Mouse (Mus musculus): ENCODE results near the gene Cebpg. TPM values are rescaled to one million over a fixed set of nuclear protein-coding genes. Genes with fewer than 3 reads are reported as not detected.

Gene Cebpg
- polyA plus RNA-seq, 1 experiment from 2014 or later, result 31.5 TPM

DNA sequence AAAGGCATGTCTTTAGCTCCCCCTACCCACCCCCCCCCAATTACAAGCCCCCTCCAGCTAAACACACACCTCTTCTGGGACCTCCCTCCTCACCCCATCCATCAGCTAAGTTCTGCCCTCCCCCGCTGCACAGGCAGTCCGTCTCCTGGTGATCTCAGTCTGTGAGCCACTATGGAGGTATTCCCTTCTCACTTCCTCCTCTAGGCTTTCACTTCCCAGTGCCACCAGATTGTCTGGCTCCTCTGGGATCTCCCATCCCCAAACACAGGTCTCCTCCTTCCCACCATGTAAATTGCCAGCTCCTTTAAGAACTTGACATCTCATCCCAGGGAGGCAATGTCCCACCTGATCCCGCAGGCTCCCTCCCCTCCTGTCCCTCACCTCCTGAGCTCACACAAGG, 9.6 kb upstream of the Cebpg start:
- H3K27ac ChIP-seq, result no peak overlapping the region
- no peaks in the 10 kb centered on the region for H3K9me3 ChIP-seq
- no peak for ATAC-seq (replicated peaks)
- no peak overlapping the region for H3K9ac ChIP-seq
- no peak overlapping the region for H3K4me3 ChIP-seq
- H3K4me1 ChIP-seq, result no peaks in the 10 kb centered on the region
- H3K27me3 ChIP-seq (replicated peaks), result no peaks in the 10 kb centered on the region
- 85% methylated on average over 3 of the region's 3 CpGs for WGBS
- H3K4me2 ChIP-seq, result no peak overlapping the region
- no peaks in the 10 kb centered on the region for H3K36me3 ChIP-seq (replicated peaks)

DNA sequence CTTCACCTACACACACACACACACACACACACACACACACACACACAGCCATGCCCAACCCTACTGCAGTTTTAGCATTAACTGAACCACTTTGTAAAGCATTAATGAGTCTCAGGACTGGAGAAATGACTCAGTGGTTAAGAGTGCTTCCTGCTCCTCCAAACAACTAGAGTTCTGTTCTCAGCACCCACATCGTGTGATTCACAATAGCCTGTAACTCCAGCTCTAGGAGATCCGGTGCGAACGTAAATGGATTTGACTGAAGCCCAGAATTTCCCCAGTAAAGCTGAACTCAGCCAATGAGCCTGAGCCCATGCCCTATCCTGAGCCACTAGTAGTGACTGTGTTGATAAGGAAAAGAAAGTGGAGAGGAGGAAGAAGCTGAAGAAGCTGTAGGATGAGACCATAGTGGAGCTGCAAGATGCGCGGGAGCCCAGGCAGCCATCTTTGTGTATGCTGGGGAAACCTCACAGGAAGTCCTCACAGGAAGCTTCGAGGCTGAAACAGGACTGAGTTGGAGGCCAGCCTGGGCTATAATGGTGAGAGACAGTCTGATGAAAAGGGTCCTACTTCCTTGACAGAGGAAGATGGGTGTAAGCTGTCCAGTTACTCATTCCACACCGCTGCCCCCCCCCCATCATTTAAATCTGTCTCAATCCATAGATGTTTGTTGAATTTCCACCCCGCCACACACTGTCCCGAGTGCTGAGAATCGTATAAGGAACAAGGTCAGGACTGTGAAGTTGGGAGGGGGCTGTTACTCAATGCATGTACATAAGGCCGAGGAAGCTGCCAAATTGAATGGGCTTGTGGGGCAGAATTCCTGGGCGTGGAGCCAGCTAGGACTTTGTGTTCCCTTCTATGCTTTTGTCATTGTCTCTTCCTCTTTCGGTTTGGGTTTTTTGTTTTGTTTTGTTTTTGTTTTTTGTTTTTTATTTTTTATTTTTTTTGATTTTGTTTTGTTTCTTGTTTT, 8.2 kb upstream of the Cebpg start:
- WGBS, result 77% methylated on average over 14 of the region's 14 CpGs
- H3K4me2 ChIP-seq, result no peak overlapping the region
- no peaks in the 10 kb centered on the region for H3K9me3 ChIP-seq
- no peak overlapping the region for H3K4me3 ChIP-seq
- no peak overlapping the region for H3K9ac ChIP-seq
- H3K4me1 ChIP-seq, result no peaks in the 10 kb centered on the region
- no peak overlapping the region for H3K27ac ChIP-seq
- no peak for ATAC-seq (replicated peaks)
- no peaks in the 10 kb centered on the region for H3K27me3 ChIP-seq (replicated peaks)
- no peaks in the 10 kb centered on the region for H3K36me3 ChIP-seq (replicated peaks)

DNA sequence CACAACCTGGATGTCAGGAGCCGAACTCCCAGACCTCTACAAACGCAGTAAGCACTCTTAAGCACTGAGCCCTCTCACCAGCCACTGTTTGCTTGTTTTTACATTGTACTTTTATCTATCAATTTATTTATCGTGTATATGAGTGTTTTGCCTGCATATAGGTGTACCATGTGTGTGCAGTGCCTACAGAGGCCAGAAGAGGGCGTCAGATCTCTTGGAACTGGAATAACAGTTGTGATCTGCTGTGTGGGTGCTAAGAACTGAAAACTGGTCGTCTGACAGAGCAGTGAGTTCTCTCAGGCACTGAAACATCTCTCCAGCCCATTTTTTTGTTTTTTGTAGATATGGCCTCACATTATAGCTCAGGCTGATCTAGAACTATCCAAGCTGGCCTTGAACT, 3.1 kb upstream of the Cebpg start:
- Histone ChIP-seq H3K9me3 (no peaks in the 10 kb centered on the region), H3K36me3 (replicated peaks) (no peaks in the 10 kb centered on the region), H3K27me3 (replicated peaks) (no peaks in the 10 kb centered on the region), H3K4me2 (no peak overlapping the region), H3K4me1 (peaks cover 17% of the 10 kb centered on the region), H3K4me3 (no peak overlapping the region), H3K27ac (no peak overlapping the region), H3K9ac (no peak overlapping the region)
- WGBS, result 74% methylated on average over 5 of the region's 5 CpGs
- ATAC-seq (replicated peaks), result no peak

DNA sequence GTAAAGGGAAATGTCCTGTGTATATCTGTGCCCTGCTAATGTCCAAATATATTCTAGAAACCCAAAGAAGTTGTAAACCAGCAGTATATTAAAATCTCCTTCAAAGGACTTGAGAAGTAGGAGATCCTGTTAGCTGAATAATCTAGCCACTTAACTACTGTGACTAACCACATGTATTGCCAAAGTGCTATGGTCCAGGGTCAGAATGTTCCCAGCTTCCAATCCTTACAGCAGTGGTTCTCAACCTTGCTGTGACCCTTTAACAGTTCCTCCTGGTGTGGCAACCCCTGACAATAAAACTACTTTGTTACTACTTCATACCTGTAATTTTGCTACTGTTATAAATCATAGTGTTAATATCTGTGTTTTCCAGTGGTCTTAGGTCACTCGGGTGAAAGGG, 2.0 kb upstream of the Cebpg start:
- Histone ChIP-seq H3K4me1 (peaks cover 26% of the 10 kb centered on the region), H3K4me2 (no peak overlapping the region), H3K27me3 (replicated peaks) (no peaks in the 10 kb centered on the region), H3K36me3 (replicated peaks) (no peaks in the 10 kb centered on the region), H3K9ac (no peak overlapping the region), H3K9me3 (no peaks in the 10 kb centered on the region), H3K27ac (no peak overlapping the region), H3K4me3 (no peak overlapping the region)
- ATAC-seq (replicated peaks), result no peak
- WGBS, result 79% methylated on average over 1 of the region's 1 CpGs

DNA sequence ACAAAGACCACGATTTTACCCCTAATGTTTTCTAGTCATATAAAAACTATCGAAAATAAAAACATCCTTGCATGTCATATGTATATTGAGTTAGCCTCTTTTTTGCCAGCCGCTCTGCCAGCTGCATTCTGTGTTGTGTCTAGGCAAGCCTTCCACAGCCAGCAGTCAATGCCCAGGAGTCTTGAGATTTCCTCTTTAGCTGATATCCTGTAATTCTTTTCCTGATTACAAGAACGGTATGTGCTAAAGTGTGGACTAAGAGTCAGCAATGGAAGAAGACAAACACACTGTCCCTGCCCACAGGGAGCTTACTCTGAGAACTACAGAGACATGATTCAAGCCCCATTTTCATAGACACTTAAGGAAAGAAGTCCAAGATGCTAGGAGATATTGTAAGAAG, 1.2 kb upstream of the Cebpg start:
- H3K4me3 ChIP-seq, result no peak overlapping the region
- H3K4me2 ChIP-seq, result no peak overlapping the region
- no peaks in the 10 kb centered on the region for H3K27me3 ChIP-seq (replicated peaks)
- H3K36me3 ChIP-seq (replicated peaks), result no peaks in the 10 kb centered on the region
- no peak for ATAC-seq (replicated peaks)
- no peaks in the 10 kb centered on the region for H3K9me3 ChIP-seq
- H3K4me1 ChIP-seq, result peaks cover 28% of the 10 kb centered on the region
- WGBS, result 90% methylated on average over 4 of the region's 4 CpGs
- H3K9ac ChIP-seq, result no peak overlapping the region
- H3K27ac ChIP-seq, result no peak overlapping the region

DNA sequence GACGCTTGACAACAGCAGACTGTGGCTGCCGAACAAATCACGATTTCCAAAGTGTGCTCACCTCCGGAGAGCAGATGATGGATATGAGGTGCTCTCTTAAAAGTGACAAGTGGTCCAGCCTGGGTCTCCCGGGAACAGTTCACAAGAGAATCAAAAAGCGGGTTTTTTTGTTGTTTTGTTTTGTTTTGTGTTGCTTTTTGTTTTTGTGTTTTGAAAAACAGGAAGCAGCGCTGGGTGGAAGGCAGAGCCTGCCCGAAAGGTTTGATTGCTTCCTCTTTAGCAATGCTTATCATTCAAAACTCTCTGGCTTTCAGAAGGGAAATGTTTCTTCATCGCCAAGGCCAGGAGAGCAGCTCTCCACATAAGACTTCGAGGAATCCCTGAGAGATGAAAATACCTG, 626 bp upstream of the Cebpg start:
- peak; percentile 24; the same call in 1 of the 2 replicates for ATAC-seq (replicated peaks)
- Histone ChIP-seq H3K9ac (peak overlapping the region; percentile 2; the same call in 1 of the 2 replicates), H3K4me2 (peak overlapping the region; percentile 87), H3K9me3 (no peaks in the 10 kb centered on the region), H3K4me3 (peak overlapping the region; percentile 91), H3K27ac (peak overlapping the region; percentile 35; the same call in 1 of the 2 replicates), H3K36me3 (replicated peaks) (no peaks in the 10 kb centered on the region), H3K4me1 (peaks cover 28% of the 10 kb centered on the region), H3K27me3 (replicated peaks) (no peaks in the 10 kb centered on the region)
- 26% methylated on average over 10 of the region's 10 CpGs for WGBS

DNA sequence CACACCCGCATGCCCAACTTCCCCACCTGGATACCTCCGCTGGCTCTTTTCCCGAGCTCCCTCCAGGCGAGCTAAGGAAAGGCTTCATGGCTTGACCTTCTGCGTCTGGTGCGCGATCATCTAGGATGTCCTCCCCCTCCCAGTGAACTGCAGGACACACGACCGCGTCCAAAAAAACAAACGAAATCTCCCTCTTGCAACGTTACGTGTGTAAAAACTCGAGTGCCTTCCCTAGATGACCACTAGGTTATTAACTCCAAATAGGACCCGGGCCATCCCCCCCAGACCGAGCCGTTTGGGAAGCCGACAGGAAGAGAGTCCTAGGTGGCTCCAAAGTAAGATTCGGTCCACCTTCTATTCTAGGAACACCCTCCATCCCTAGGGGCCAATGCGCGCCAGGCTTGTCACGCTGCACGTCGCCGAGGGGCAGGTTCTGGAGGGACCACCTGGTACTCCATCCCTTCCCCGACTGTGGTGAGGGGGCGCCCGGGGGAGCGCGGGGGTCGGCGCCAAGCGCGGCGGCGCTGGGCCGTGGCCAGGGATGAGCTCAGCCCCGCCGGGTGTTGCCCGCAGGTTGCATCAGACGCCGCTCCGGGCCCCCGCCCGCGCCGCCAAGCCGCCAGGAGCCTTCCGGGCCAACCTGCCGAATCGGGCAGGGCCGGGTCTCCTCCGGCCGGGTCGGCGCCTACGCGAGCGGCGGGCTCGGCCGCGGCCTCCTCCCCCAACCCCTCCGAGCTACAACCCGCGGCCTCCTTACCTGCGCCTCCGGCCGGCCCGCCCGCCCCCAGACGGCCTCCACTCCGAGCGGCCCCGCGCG, 546 bp downstream of the Cebpg start:
- Histone ChIP-seq H3K27ac (peak overlapping the region; percentile 91), H3K36me3 (replicated peaks) (no peaks in the 10 kb centered on the region), H3K9me3 (no peaks in the 10 kb centered on the region), H3K9ac (peak overlapping the region; percentile 91), H3K4me3 (peak overlapping the region; percentile 91), H3K27me3 (replicated peaks) (no peaks in the 10 kb centered on the region), H3K4me1 (peaks cover 28% of the 10 kb centered on the region), H3K4me2 (peak overlapping the region; percentile 87)
- WGBS, result under 1% methylated on average over 67 of the region's 77 CpGs
- ATAC-seq (replicated peaks), result peak; percentile 92

DNA sequence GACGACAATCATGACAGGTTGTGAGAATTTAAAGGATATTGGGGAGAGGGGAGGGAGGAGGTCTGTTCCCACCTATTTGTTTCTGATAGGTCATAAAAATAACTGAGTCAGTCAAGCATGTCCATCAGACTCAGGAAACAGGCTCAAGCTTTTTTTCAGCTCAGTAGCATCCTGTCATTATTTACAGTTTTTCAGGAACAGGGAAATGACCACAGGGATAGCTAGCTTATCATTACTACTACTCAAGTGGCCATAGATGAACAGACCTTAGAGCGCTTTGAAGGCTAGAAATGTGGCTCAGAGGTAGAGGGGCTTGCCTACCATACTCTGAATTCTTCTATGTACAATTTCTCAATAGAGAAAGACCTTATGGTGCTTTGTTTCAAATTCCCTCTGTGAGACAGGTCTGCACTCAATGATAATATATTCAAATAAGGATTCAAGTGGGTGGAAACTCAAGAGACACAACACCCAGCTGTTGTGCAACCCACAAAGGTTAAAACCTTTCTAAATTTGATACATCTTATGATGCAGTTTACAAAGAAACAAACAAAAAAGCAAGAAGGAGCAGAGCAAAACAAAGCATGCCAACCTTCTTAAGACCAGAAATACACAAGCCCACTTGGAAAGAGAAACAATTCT, 1.3 kb downstream of the Cebpg start:
- H3K9ac ChIP-seq, result peak overlapping the region; percentile 91
- peak overlapping the region; percentile 91 for H3K4me3 ChIP-seq
- H3K27me3 ChIP-seq (replicated peaks), result no peaks in the 10 kb centered on the region
- no peak for ATAC-seq (replicated peaks)
- H3K36me3 ChIP-seq (replicated peaks), result 0 out of 2 replicates have a peak, but pooled peaks cover 3% of the 10 kb centered on the region
- H3K4me2 ChIP-seq, result peak overlapping the region; percentile 87
- peaks cover 28% of the 10 kb centered on the region for H3K4me1 ChIP-seq
- 46% methylated on average over 2 of the region's 2 CpGs for WGBS
- H3K27ac ChIP-seq, result peak overlapping the region; percentile 91; the same call in 1 of the 2 replicates
- no peaks in the 10 kb centered on the region for H3K9me3 ChIP-seq

DNA sequence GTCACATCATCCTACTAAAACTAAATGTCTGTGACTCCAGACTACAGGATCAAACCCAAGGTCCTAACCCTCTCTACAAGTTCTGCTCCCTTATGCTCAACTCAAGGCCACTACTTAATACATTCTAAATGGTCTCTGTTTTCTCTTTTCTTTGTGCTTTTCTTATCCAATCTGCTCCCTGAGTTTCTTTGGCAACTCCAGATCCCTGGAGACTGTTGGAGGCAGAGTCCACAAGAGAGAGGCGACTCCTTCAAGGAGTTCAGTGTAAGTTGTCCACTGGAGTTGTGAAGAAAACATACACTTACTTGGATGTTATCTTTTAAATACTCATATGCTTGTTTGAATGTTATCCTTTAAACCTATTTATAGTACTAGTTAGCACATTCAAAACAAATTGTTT, 2.1 kb downstream of the Cebpg start:
- Histone ChIP-seq H3K27me3 (replicated peaks) (no peaks in the 10 kb centered on the region), H3K9ac (no peak overlapping the region), H3K9me3 (no peaks in the 10 kb centered on the region), H3K4me2 (0 out of 2 replicates have a peak overlapping the region, but pooled peaks have one; percentile 87), H3K4me1 (peaks cover 28% of the 10 kb centered on the region), H3K36me3 (replicated peaks) (0 out of 2 replicates have a peak, but pooled peaks cover 6% of the 10 kb centered on the region), H3K27ac (no peak overlapping the region), H3K4me3 (no peak overlapping the region; the same call in 1 of the 2 replicates)
- no peak for ATAC-seq (replicated peaks)
- WGBS, result 83% methylated on average over 1 of the region's 1 CpGs

DNA sequence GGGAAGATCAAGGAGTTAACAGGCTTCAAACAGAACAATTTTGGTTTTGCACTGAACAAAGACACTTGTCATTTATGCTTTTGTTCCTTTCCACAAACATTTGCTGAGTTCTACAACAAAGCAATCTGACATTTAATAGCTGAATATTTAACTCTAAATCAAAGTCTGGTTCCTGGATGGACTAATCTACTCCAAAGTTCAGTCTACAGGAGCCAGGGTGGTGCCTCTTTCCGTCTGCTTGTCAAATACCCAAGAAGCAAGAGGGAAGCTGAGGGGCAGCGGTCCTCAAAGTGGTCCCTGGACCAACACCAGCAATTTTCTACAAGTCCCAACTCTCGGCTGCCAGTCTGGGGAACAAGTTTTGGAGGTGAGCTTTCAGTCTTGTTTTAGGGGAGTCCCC, 3.2 kb downstream of the Cebpg start:
- Histone ChIP-seq H3K9me3 (no peaks in the 10 kb centered on the region), H3K9ac (no peak overlapping the region), H3K4me3 (no peak overlapping the region), H3K27me3 (replicated peaks) (no peaks in the 10 kb centered on the region), H3K36me3 (replicated peaks) (0 out of 2 replicates have a peak, but pooled peaks cover 6% of the 10 kb centered on the region), H3K27ac (no peak overlapping the region), H3K4me2 (no peak overlapping the region), H3K4me1 (peaks cover 28% of the 10 kb centered on the region)
- 89% methylated on average over 3 of the region's 3 CpGs for WGBS
- no peak for ATAC-seq (replicated peaks)

DNA sequence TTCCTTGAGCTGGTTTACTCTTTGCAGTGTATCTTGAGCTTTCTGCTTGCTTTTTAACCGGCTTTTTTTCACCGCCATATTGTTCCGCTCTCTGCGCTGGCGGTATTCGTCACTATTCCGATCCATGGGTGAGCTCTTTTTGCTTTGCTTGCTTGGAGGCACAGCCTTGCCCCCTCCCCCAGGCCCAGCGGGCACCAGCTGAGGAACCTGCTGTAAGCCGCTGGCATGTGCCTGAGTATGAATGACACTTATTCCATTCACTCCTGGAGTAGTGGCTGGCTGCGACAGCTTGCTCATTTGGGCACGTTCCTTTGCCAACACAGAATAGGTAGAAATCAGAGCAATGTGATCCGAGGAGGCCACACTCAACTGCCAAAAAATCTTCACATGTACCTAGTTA, 5.8 kb downstream of the Cebpg start:
- H3K9ac ChIP-seq, result no peak overlapping the region
- H3K27ac ChIP-seq, result no peak overlapping the region
- H3K27me3 ChIP-seq (replicated peaks), result no peaks in the 10 kb centered on the region
- no peak overlapping the region for H3K4me3 ChIP-seq
- no peak overlapping the region for H3K4me2 ChIP-seq
- peaks cover 21% of the 10 kb centered on the region for H3K4me1 ChIP-seq
- no peaks in the 10 kb centered on the region for H3K9me3 ChIP-seq
- peaks cover 14% of the 10 kb centered on the region; the same call in 1 of the 2 replicates for H3K36me3 ChIP-seq (replicated peaks)
- no peak for ATAC-seq (replicated peaks)
- 88% methylated on average over 12 of the region's 12 CpGs for WGBS

DNA sequence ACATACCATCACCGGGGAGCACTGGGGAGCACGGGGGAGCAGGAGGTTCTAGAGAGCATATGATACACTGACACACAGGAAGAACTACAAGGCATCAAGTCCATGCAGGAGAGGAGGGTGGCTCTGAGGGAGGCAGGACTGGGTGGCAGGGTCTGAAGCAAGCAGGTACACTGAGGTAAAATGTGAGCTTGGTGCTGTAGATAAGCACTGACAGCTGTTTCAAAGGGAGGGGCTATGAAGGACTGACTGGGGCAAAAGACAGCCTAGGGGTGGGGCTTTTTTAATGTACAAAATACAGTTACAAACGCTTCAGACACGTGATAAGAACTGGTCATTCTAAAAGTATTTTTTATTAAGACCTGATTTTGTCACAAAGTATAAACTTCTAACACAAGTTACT, 10.3 kb downstream of the Cebpg start:
- Histone ChIP-seq H3K36me3 (replicated peaks) (peaks cover 19% of the 10 kb centered on the region; the same call in 1 of the 2 replicates), H3K4me2 (no peak overlapping the region), H3K27ac (no peak overlapping the region), H3K4me1 (no peaks in the 10 kb centered on the region; the same call in 1 of the 2 replicates), H3K4me3 (no peak overlapping the region), H3K27me3 (replicated peaks) (no peaks in the 10 kb centered on the region), H3K9me3 (no peaks in the 10 kb centered on the region), H3K9ac (no peak overlapping the region)
- no peak for ATAC-seq (replicated peaks)
- WGBS, result 95% methylated on average over 4 of the region's 4 CpGs
